Mouse (Mus musculus): Measurements from ENCODE around the gene Sec63.

DNA sequence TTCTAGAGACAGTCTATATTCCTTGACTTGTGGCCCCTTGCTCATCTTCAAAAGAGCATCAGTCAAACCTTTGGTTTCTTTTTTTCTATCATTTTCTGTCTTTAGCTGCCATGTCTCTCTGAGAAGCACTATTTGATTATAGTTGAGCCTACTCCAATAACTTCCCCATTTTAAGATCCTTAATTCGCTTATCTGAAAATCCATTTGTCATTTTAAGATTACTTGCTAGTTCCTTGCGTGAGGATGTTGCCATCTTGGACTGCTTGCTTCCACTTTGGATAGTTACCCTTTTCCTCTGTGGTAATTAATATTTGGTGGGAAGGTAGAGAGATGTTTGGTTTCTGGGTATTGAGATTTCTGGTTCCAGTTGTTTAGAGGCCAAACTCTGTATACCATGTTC lies 19.5 kb downstream of the Sec63 start:
- TF ChIP-seq CTCF (IDR thresholded peaks at IDR 0.05; ENCODE audit: low read depth, low read length) (no peak), POLR2A (IDR thresholded peaks at IDR 0.05; ENCODE audit: insufficient read depth, low read length) (no peak), EP300 (IDR thresholded peaks at IDR 0.05; ENCODE audit: insufficient read depth, low read depth, low read length) (no peak)

Measured in ES-Bruce4 (cell line).